Mouse (Mus musculus): ENCODE results near the gene Clec2e.
"Not testable (repeated sequence)": the region's sequence is repeated elsewhere in the genome, so short reads cannot be mapped to it uniquely, and the experiment has no call there.

The Clec2e gene

DNA sequence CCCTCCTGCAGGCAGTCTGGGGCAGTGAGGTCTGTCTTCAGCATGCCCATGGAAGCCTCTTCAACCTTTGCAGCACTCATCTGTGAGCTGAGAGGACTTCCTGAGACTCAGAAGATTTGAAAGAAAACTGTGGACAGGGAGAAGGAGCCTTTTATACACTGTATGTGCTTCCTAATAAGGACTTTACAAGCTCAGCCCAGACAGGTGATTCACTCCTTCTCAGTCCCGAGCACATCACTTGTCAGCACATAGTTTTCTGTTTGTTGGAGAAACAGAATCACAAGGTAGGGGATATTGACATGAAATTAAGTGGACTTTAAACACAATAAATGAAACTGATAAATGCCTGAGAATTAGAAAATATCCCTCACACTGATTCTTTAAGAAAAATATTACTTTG, at the start of gene Clec2e:
Gene Clec2e (minus strand): TSS at position 120 of the 400 bp plus-strand sequence.
- DNase-seq (ENCODE audit: inconsistent age in 2 of 2, low spot score in 1 of 2): not testable (repeated sequence)

DNA sequence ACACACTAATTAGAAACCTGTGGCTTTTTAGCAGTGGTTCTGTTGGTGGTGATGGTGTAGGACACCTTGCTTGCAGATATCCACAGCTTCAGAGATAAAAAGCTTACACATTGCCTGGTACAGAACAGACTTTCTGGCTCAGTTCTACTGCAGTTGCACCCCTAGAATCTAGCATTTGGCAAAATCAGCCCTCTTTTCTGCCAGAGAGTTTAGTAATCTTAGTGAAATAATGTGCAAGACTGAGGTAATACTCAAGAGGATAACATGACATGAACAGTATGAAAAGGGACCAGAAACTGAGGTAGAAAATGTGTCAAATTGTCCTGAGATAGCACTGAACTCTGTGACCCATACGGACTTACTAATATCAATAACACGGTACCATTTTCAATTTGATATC, 46.1 kb upstream of the Clec2e start:
- DNase-seq (ENCODE audit: inconsistent age in 2 of 2, low spot score in 1 of 2): peak in 1 of 2 experiments; percentile 72

DNA sequence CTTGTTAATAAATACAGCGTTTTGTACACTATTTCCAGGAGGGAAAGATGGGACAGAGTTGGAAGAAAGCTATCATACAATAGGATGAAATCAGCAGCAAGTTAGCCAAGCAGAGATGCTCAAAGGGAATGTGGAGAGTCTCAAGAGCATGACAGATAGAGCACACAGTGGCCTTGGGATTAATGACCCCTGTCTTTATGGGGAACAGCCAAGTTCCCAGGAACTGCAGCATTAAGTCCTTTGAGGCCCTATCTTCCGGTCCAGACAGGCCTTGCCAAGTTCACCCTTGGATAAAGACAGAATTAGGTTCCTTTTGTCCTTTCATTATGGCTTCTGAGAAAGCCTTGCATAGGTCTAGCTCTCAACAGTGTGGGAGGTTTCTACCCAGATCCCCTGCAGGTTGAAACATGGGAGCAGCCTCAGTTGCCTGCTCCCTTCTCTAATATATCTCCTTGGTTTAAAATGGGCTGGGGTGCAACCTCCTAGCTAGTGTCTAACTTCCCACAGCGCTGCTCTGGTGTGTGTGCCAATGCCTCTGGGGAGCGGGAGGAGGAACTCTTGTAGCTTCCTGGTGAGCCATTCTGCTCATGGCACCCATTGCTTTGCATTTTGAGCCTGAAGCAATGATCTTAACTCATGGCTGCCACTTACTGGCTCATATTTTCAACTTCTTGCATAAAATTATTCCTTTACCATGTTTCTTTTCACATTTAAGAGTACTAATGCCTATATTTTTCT, 32.1 kb upstream of the Clec2e start:
- no peak for DNase-seq (ENCODE audit: inconsistent age in 2 of 2, low spot score in 1 of 2)

DNA sequence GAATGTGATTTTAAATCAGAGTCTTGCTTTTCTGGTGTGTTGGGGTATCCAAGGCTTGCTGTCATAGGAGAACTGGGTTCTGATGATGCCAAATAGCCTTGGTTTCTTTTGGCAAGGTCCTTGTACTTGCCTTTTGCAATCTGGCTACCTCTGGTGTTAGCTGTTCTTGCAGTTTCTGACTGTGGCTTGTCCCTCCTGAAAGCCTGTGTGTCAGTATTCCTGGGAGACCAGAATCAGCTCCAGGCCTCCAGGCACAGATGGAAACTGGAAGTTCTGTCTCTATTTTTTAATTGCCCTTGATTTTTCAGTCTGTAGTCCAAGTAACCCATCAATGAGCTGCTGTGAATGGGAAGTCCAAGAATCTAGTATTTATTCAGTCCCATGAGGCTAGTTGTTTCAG, 26.1 kb upstream of the Clec2e start:
- DNase-seq (ENCODE audit: inconsistent age in 2 of 2, low spot score in 1 of 2): no peak

DNA sequence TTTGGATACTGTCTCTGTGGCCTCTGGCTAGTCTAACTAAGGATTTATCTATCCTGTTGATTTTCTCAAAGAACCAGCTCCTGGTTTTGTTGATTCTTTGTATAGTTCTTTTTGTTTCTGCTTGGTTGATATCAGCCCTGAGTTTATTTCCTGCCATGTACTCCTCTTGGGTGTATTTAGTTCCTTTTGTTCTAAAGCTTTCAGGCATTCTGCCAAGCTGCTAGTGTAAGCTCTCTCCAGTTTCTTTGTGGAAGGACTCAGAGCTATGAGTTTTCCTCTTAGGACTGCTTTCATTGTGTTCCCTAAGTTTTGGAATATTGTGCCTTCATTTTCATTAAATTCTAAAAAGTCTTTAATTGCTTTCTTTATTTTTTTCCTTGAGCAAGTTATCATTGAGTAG, 23.8 kb upstream of the Clec2e start:
- not testable (repeated sequence) for DNase-seq (ENCODE audit: inconsistent age in 2 of 2, low spot score in 1 of 2)

DNA sequence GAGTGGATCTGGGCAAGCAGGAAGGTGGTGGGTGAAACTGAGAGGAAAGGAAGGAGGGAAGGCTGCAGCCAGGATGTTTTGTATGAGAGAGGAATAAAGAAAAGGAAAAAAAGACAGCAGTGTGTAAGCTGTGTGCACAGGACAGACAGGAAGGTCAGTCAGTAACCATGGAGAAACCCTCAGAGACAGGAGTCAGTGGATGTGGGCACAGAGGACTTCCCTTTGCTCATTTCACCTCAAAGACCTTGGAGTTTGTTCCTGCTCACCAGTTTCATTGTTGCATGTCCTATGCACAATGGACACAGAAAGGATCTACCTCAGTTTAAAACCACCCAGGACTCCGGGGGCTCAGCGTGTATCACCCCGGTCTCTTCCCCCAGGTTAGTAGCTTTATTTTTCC, 15.5 kb upstream of the Clec2e start:
- no peak for DNase-seq (ENCODE audit: inconsistent age in 2 of 2, low spot score in 1 of 2)

DNA sequence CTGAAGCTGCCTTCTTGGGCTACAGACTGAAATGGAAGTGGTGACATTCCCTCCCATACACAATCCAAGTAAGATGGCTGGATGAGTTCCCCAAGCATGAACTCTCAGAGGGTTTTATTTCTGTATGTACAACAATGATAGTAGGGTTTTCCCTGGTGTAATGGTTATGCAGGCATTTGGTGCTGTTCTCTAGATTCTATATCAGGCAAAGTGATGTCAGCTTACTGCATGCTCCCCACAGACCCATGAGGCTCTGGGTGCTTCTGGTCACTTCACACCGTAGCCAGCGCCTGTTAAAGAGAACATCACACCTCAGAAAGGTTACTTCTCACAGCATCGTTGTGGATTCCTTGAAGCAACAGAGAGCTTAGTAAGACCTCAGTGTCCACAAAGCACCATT, 13.5 kb upstream of the Clec2e start:
- not testable (repeated sequence) for DNase-seq (ENCODE audit: inconsistent age in 2 of 2, low spot score in 1 of 2)

DNA sequence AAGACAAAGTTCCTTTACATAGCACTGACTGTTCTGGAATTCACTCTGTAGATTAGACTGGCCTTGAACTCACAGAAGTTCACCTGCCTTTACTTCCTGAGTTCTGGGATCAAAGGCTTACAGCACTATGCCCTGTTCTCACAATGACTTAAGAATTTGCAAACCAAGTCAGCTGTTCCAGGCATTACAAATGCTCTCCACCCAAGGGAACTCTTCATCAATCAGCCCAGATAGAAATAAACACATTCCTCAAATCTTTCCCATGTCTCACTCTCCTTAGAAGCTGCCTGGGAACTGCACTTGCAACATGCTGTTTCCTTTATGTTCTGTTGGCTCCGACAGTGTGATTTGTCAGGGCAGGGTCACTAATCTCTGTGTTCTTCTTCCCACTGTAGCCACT, 13.1 kb upstream of the Clec2e start:
- peak in 1 of 2 experiments; percentile 35 for DNase-seq (ENCODE audit: inconsistent age in 2 of 2, low spot score in 1 of 2)

DNA sequence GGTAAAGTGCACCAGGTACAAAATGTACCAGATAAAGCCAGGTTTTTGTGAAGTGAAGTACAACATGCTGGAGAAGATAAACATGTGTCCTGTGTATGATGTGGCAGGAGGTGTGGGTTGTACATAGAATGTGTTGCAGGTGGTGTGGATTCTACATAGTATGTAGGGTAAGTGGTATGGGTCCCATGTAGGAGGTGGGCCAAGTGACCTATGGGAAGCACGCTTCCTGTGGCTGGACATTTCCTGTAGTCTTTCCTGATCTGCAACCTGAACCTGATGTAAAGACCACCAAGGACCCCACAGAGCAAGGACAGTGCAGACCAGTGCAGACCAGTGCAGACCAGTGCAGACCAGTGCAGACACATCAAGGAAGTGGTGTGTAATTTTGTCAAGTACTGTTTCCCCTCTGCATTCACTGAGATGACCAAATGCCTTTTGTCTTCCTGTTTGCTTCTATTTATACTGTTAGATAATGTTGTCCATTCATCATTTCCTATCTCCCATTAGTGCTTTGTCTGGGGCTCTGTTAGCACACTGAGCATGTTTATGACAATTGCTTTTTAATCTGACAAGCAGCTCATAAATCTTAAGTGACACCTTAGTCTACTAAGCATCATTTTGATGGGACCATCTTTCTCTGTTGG, 12.4 kb upstream of the Clec2e start:
- peak in 1 of 2 experiments; percentile 35 for DNase-seq (ENCODE audit: inconsistent age in 2 of 2, low spot score in 1 of 2)

DNA sequence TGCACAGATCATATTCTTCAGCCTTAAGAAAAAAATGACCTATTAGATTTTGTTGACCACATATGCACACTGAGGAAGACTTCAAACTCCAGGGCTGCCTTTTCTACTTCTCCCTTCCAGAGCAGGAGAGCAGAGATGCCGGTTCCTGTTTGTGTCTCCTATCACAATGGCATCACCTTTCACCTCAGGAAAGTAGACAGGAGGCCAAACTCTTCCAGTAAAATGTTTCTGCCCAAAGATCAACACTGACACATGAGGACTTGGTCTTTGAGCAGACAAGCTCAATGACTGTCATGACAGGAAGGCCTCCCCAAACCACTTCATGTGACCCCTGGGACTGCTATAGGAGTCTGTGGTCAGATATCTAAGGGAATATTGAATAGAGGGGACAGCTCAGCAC, 11.8 kb upstream of the Clec2e start:
- peak in 1 of 2 experiments; percentile 56 for DNase-seq (ENCODE audit: inconsistent age in 2 of 2, low spot score in 1 of 2)

DNA sequence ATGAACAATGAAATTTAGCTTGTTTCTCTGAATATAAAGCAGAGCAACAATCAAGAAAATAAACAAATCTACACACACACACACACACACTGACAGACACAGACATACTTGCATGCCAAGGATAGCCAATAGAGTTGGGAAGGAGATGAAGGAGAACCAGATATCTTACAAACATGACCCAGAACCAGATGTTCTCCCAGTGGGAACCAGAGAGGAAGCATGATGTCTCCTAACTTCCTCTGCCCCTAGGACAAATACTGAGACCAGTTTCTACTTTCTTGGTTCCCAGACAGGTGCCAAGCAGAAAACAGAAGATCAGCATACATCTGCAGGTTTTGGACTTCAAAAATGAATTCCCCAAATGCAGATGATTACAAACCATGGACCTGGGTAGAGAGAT, 7.2 kb upstream of the Clec2e start:
- no peak for DNase-seq (ENCODE audit: inconsistent age in 2 of 2, low spot score in 1 of 2)

DNA sequence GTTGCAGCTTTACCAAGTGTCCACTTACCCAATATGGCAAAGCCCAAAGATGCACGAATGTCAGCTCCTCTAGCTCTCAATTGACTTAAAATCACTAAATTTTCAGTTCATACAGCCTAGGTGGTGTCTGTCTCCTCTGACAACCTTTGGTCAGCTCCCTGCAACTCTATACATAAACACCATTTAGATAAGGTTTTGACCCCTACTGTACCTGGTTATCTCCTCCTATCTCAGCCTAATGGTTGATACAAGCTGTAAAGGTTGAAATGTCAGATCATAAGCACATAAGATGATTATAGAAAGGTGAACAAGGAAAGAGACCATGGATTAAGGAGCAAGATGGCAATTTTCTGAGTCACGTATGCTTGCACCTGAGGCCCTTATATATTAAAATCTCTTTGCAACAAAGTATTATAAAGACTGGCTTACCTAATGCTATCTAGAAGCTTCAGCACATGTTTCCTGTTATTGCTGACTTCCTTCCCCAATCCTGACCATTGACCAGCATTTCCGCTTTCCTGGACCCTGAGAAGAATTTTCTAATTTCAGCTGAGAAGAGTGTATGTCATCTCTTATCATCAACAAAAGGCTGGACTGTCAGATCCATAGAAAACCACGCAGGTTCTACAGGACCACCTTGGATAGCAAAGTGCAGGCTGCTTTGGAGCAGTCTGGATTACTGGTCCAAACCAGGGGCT, 2.3 kb upstream of the Clec2e start:
- DNase-seq (ENCODE audit: inconsistent age in 2 of 2, low spot score in 1 of 2): peak in 1 of 2 experiments; percentile 53

DNA sequence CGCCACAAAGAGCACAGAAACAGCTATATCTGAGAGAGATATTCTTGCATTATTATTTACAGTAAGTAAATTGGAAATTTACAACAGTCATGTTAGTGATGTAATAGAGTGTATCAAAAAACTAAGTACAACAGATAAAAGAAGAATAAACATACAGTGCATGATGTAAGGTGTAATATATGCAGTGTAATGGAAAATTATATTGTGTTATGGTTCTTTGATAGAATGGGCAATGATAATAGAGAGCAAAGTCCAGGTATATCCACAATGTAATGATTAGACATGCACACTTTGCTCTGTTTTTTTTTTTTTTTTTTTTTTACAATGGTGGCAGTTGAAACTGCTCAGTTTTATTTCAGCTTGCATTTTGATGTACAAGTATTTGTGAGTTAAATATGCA, 891 bp upstream of the Clec2e start:
- no peak for DNase-seq (ENCODE audit: inconsistent age in 2 of 2, low spot score in 1 of 2)

DNA sequence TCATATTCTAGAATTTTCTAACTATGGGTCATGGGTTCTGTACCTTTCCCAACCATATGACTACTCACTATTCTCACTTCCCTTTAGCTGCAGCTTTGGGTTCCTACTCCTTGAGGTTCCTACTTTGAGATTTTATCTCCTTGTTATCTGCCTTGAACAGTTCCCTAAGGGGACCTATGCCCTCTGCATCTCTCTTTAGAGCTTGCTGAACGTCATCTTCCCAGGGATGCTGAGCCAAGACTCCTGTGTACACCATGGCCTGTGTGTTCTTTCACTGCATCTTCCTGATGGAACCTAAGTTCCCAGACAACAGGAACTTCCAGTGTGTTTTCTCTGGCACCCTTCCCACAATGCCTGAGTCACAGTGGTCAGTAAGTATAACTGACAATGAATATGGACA, 2.8 kb downstream of the Clec2e start:
- peak; percentile 35 to 76 for DNase-seq (ENCODE audit: inconsistent age in 2 of 2, low spot score in 1 of 2)

DNA sequence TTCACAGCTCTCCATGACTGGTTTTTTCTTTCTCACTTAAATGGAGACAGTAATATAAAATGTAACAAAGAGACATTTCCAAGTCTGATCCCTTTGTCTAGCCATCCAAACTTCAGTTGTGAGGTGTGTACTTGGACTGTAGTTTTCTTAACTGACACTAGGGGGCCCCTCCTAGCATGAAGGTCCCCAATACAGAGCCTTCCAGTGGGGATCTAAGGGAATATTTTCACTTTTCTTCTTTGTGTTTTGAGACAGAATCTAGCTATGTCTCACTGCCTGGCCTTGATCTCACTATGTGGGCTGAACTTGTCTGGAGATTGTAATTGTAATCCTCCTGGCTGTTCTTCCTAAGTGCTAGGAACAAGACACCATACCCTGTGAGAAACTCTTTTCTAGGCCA, 5.5 kb downstream of the Clec2e start:
- peak in 1 of 2 experiments; percentile 80 for DNase-seq (ENCODE audit: inconsistent age in 2 of 2, low spot score in 1 of 2)

DNA sequence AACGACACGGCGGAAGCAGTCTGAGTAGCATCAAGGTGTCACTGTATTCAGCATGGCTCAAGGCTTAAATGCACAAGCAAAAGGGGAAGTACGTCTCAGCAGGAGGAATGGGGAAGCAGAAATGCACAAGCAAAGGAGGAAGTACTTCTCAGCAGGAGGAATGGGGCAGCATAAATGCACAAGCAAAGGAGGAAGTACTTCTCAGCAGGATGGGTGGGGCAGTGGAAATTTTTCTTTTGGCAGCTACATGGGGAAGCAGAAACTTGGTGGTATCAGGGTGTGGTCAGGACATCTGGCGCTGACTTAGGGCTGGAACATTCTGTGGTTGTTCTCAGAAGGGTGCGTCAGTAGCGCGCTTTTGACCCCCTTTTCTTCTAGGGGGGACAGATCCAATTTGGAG, 12.1 kb downstream of the Clec2e start:
- not testable (repeated sequence) for DNase-seq (ENCODE audit: inconsistent age in 2 of 2, low spot score in 1 of 2)

DNA sequence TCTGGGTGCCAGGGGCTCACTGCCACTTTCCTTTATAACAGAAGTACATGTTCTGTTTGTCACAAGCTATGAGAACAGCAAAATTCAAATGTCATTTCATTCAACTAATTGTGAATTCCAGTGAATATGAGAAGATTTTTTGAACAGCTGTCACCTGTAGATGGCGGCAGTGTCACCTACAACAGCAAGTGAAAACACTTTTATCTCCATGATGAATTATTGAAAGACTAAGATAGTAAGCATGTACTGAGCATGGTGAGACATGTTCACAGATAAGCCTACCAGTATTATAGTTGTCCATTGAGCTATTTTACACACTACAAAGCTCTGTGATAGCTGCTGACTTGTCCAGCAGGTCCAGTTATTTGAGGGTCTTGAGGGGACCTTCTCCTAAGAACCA, 12.6 kb downstream of the Clec2e start:
- DNase-seq (ENCODE audit: inconsistent age in 2 of 2, low spot score in 1 of 2): peak in 1 of 2 experiments; percentile 65

DNA sequence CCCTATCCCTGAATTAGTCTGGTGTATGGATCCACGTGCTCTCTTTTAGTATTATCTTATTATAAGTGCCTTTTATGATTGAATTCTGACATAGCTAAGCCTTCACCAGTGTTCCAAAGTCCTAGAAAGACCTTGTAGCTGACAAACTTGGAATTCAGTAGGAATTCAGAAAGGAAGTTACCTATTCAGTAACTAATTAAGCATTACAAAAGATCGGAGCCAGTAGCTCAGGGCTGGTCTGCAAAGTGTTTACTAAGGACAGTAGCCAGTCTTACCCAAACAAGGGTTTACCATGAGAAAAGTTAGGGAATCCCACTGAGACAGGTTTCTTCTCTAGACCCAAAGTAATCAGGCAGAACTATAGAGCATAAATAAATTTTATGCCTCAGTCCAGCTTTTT, 14.7 kb downstream of the Clec2e start:
- not testable (repeated sequence) for DNase-seq (ENCODE audit: inconsistent age in 2 of 2, low spot score in 1 of 2)

DNA sequence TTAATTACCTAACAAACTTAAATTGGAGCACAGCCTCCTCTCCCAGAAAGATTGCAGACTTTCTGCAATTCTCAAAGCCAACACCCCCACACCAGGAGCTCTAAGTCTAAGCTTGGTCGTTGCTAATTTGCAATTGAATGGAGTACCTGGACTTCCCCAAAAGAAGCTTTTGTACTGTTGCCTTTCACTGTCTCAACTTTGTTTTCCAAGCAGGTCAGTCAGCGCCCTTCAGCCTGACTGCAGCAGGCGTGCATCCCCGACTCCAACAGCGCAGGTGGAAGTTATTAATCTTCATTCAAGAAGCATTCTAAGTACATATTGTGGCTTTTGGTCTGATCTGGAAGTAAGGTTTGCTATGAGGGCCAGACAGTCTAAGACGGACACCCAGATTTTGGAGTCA, 15.6 kb downstream of the Clec2e start:
- DNase-seq (ENCODE audit: inconsistent age in 2 of 2, low spot score in 1 of 2): no peak

DNA sequence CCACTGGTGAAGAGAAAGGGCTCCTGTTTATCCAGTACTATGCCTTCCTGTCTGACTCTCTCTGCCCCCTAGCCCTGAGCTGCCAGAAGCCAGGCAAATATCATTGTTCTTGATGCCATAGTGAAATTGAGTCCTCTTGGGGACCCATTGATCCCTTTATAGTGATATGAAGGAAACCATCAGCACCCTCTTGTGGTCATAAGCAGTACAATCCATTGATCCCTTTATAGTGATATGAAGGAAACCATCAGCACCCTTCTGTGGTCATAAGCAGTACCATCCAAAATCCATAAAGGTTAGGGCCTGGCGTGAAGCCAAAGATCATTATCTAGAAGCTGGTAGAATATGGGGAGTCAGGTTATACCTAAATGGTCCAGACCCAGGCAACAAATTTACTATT, 33.7 kb downstream of the Clec2e start:
- peak; percentile 27 to 85 for DNase-seq (ENCODE audit: inconsistent age in 2 of 2, low spot score in 1 of 2)

DNA sequence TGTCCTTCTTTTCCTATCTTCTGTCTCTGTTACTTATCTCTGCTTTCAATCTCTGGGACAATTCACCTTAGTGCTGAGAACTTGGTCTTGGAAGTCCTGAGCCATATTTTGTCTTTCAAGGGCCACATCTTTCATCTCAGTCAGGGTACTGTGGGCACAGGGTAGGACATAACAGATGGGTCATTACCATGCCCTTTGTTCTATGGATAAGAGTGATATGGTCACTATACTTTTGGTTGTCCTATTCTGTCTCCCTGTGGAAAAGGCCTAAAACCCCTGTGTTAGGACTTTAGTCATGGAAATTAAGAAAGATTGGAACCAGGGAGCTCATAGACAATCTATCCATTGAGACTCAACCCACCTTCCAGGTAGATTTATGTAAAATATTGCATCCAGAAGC, 34.2 kb downstream of the Clec2e start:
- DNase-seq (ENCODE audit: inconsistent age in 2 of 2, low spot score in 1 of 2): no peak

DNA sequence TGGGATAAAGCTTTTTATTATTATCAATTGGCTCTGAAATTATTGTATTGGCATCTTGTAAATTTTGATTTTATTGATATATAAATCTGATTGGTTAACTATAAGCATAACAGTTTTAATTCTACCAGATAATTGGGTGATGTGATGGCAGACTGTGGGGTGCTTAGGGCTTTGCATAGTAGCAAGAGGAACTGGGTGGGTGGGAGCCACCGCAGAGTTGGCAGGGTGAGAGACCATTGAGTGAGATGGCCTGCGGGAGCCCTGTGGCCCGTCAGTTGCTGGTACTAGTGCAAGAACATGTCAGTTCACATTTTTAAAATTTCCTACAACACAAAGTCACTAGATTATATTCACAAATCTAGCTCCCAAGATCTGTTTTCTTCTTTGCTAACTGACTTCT, 34.9 kb downstream of the Clec2e start:
- no peak for DNase-seq (ENCODE audit: inconsistent age in 2 of 2, low spot score in 1 of 2)
